Mouse (Mus musculus) ES-E14 (cell line): ENCODE measurements around the gene Clec5a.

Source experiments
- CHD2 ChIP-seq: IDR thresholded peaks from 2 replicates; pipeline ENCODE4 v1.6.1; 2014; ENCODE audit warnings: mild to moderate bottlenecking, low read depth, low read length, inconsistent platforms
- MAFK ChIP-seq: IDR thresholded peaks from 2 replicates; pipeline ENCODE4 v1.6.1; 2014; ENCODE audit warnings: mild to moderate bottlenecking, low read depth, low read length, inconsistent platforms; ENCODE audit not compliant: insufficient read depth
- ZNF384 ChIP-seq: IDR thresholded peaks from 2 replicates; pipeline ENCODE4 v1.6.1; 2012; ENCODE audit warnings: low read depth, low read length, inconsistent platforms

- TF ChIP-seq MAFK (no peak), CHD2 (no peak), ZNF384 (no peak)
Observed at GRCm38 (mm10) chr6:40588346-40588745, 2.7 kb upstream of the Clec5a start.
